Mouse (Mus musculus) heart, embryonic 16.5 days (tissue): Measurements from ENCODE around the gene Ccdc60. TPM values are rescaled to one million over a fixed set of nuclear protein-coding genes. Genes with fewer than 3 reads are reported as not detected.
A peak's percentile ranks its signal among the peaks of the same experiment; 100 is the strongest.
"Not testable (repeated sequence)": the region's sequence is repeated elsewhere in the genome, so short reads cannot be mapped to it uniquely, and the experiment has no call there.

Experiments
- ATAC-seq: fragments of 200-750 bp; cut with Nextera tagmentation; replicated peaks from 2 replicates; pipeline ENCODE4 v1.8.0; 2017; ENCODE audit warnings: moderate number of reproducible peaks; ENCODE audit not compliant: insufficient read depth, low FRiP score; ENCODE audit errors: extremely low read depth
- H3K27ac ChIP-seq: fragments of 300-500 bp; sonication (generic); 2 replicates; pipeline ENCODE4 v1.5.1; 2014; ENCODE audit warnings: mild to moderate bottlenecking, low read length, control low read depth, moderate library complexity
- H3K27me3 ChIP-seq: fragments of 300-500 bp; sonication (generic); 2 replicates; pipeline ENCODE4 v1.6.1; 2014; ENCODE audit warnings: low read length, mixed read lengths; ENCODE audit not compliant: control insufficient read depth, insufficient read depth
- H3K36me3 ChIP-seq: fragments of 300-500 bp; sonication (generic); 2 replicates; pipeline ENCODE4 v1.6.1; 2014; ENCODE audit not compliant: control insufficient read depth, insufficient read depth
- H3K4me1 ChIP-seq: fragments of 300-500 bp; sonication (generic); 2 replicates; pipeline ENCODE4 v1.6.1; 2014; ENCODE audit warnings: low read length, mixed read lengths; ENCODE audit not compliant: control insufficient read depth, insufficient read depth
- H3K4me2 ChIP-seq: fragments of 300-500 bp; sonication (generic); 2 replicates; pipeline ENCODE4 v1.6.1; 2014; ENCODE audit warnings: low read depth, mild to moderate bottlenecking, control low read depth, low read length
- H3K4me3 ChIP-seq: fragments of 300-500 bp; sonication (generic); 2 replicates; pipeline ENCODE4 v1.5.1; 2014; ENCODE audit warnings: mild to moderate bottlenecking, control low read depth, low read length
- H3K9ac ChIP-seq: fragments of 300-500 bp; sonication (generic); 2 replicates; pipeline ENCODE4 v1.6.1; 2014; ENCODE audit warnings: low read length, control low read depth
- H3K9me3 ChIP-seq: fragments of 300-500 bp; sonication (generic); replicated peaks from 2 replicates; pipeline ENCODE4 v1.6.1; 2016; ENCODE audit warnings: low read length; ENCODE audit not compliant: control insufficient read depth
- WGBS: fragments of 180-500 bp; shearing (Covaris S2); extraction: QIAGEN DNeasy Blood & Tissue Kit; methylation state at CpG from one replicate; pipeline ENCODE4 v1.1.7; 2014; 5-methylcytosine and 5-hydroxymethylcytosine counted together
- polyA plus RNA-seq: library from polyadenylated mRNA; unstranded; fragments of >200 nt; fragmentation: Nextera tagmentation; extraction: Ambion mirVana; gene quantifications from 2 replicates; pipeline ENCODE4 v1.2.1, GENCODE M21; 2015

Ccdc60 gene
- polyA plus RNA-seq, 1 experiment from 2014 or later, result 0.35 TPM

- Histone ChIP-seq H3K4me3 (no peak overlapping the region), H3K27me3 (no peaks in the 10 kb centered on the region), H3K4me1 (peaks cover 6% of the 10 kb centered on the region), H3K9me3 (no peaks in the 10 kb centered on the region), H3K27ac (no peak overlapping the region; the same call in 1 of the 2 replicates), H3K9ac (no peak overlapping the region), H3K36me3 (no peaks in the 10 kb centered on the region), H3K4me2 (no peak overlapping the region)
- 70% methylated on average over 4 of the region's 4 CpGs for WGBS
- ATAC-seq, result peak; percentile 57; the same call in 1 of the 2 replicates
These were observed 16.8 kb upstream of the Ccdc60 start for GRCm38 (mm10) chr5:116305557-116305956.

GRCm38 (mm10) chr5:116305146-116305545, 16.4 kb upstream of the Ccdc60 start:
- H3K27ac ChIP-seq, H3K9ac ChIP-seq, ATAC-seq, H3K27me3 ChIP-seq, H3K9me3 ChIP-seq, H3K36me3 ChIP-seq, H3K4me3 ChIP-seq, H3K4me1 ChIP-seq, H3K4me2 ChIP-seq: not testable (repeated sequence)

GRCm38 (mm10) chr5:116300984-116301383, 12.2 kb upstream of the Ccdc60 start:
- Histone ChIP-seq H3K27ac (no peak overlapping the region), H3K4me1 (no peaks in the 10 kb centered on the region), H3K4me2 (no peak overlapping the region), H3K4me3 (no peak overlapping the region), H3K27me3 (no peaks in the 10 kb centered on the region), H3K9me3 (0 out of 2 replicates have a peak, but pooled peaks cover 1% of the 10 kb centered on the region), H3K9ac (no peak overlapping the region), H3K36me3 (no peaks in the 10 kb centered on the region)
- ATAC-seq, result no peak
- 49% methylated on average over 9 of the region's 9 CpGs for WGBS

- ATAC-seq, result no peak
- Histone ChIP-seq H3K27me3 (no peaks in the 10 kb centered on the region; the same call in 1 of the 2 replicates), H3K9ac (no peak overlapping the region), H3K4me3 (no peak overlapping the region), H3K4me2 (no peak overlapping the region), H3K27ac (no peak overlapping the region), H3K4me1 (peaks cover 7% of the 10 kb centered on the region; the same call in 1 of the 2 replicates), H3K9me3 (0 out of 2 replicates have a peak, but pooled peaks cover 4% of the 10 kb centered on the region), H3K36me3 (no peaks in the 10 kb centered on the region)
- 66% methylated on average over 5 of the region's 5 CpGs for WGBS
These were observed 4.7 kb upstream of the Ccdc60 start for GRCm38 (mm10) chr5:116293501-116293900.

GRCm38 (mm10) chr5:116290584-116290983, 1.8 kb upstream of the Ccdc60 start:
- no peak for ATAC-seq
- Histone ChIP-seq H3K9ac (no peak overlapping the region), H3K4me2 (no peak overlapping the region), H3K27me3 (no peaks in the 10 kb centered on the region; the same call in 1 of the 2 replicates), H3K4me1 (peaks cover 7% of the 10 kb centered on the region; the same call in 1 of the 2 replicates), H3K4me3 (no peak overlapping the region), H3K36me3 (no peaks in the 10 kb centered on the region), H3K9me3 (no peaks in the 10 kb centered on the region), H3K27ac (no peak overlapping the region)
- WGBS, result 88% methylated on average over 5 of the region's 5 CpGs

GRCm38 (mm10) chr5:116289897-116290296, 1.1 kb upstream of the Ccdc60 start:
- 8% methylated on average over 9 of the region's 9 CpGs for WGBS
- Histone ChIP-seq H3K27ac (no peak overlapping the region), H3K4me1 (peaks cover 7% of the 10 kb centered on the region; the same call in 1 of the 2 replicates), H3K9ac (no peak overlapping the region), H3K36me3 (no peaks in the 10 kb centered on the region), H3K4me2 (peak overlapping the region; percentile 53), H3K4me3 (peak overlapping the region; percentile 11), H3K27me3 (no peaks in the 10 kb centered on the region; the same call in 1 of the 2 replicates), H3K9me3 (no peaks in the 10 kb centered on the region)
- ATAC-seq, result peak; percentile 59; the same call in 1 of the 2 replicates

- 47% methylated on average over 10 of the region's 10 CpGs for WGBS
- no peaks in the 10 kb centered on the region; the same call in 1 of the 2 replicates for H3K27me3 ChIP-seq
- H3K4me3 ChIP-seq, result no peak overlapping the region
- H3K4me2 ChIP-seq, result no peak overlapping the region
- H3K9ac ChIP-seq, result no peak overlapping the region
- H3K27ac ChIP-seq, result no peak overlapping the region
- peaks cover 7% of the 10 kb centered on the region; the same call in 1 of the 2 replicates for H3K4me1 ChIP-seq
- no peaks in the 10 kb centered on the region for H3K36me3 ChIP-seq
- no peak for ATAC-seq
- no peaks in the 10 kb centered on the region for H3K9me3 ChIP-seq
These were observed 602 bp downstream of the Ccdc60 start for GRCm38 (mm10) chr5:116288183-116288582.

GRCm38 (mm10) chr5:116285532-116286176, 3.1 kb downstream of the Ccdc60 start:
- ATAC-seq, result no peak

GRCm38 (mm10) chr5:116280518-116280917, 8.3 kb downstream of the Ccdc60 start:
- H3K4me2 ChIP-seq, result no peak overlapping the region
- H3K27me3 ChIP-seq, result no peaks in the 10 kb centered on the region
- no peak overlapping the region for H3K4me3 ChIP-seq
- no peaks in the 10 kb centered on the region for H3K36me3 ChIP-seq
- no peaks in the 10 kb centered on the region for H3K4me1 ChIP-seq
- H3K9ac ChIP-seq, result no peak overlapping the region
- peaks cover 4% of the 10 kb centered on the region; the same call in 1 of the 2 replicates for H3K9me3 ChIP-seq
- ATAC-seq, result no peak
- no peak overlapping the region for H3K27ac ChIP-seq

More at GRCm38 (mm10) chr5:116285532-116286176, 3.1 kb downstream of the Ccdc60 start:
- Histone ChIP-seq H3K4me1 (peaks cover 7% of the 10 kb centered on the region; the same call in 1 of the 2 replicates), H3K4me2 (no peak overlapping the region), H3K36me3 (no peaks in the 10 kb centered on the region), H3K9ac (no peak overlapping the region), H3K27ac (no peak overlapping the region), H3K4me3 (no peak overlapping the region), H3K9me3 (no peaks in the 10 kb centered on the region), H3K27me3 (no peaks in the 10 kb centered on the region; the same call in 1 of the 2 replicates)
- WGBS, result 30% methylated on average over 15 of the region's 15 CpGs
